Mouse (Mus musculus) midbrain, embryonic 16.5 days (tissue): ENCODE measurements around the gene Axin2. TPM values are rescaled to one million over a fixed set of nuclear protein-coding genes. Genes with fewer than 3 reads are reported as not detected.

Experiments used
- ATAC-seq: fragments of 200-750 bp; cut with Nextera tagmentation; 2 replicates; pipeline ENCODE4 v1.8.0; 2017; ENCODE audit warnings: moderate TSS enrichment
- H3K27ac ChIP-seq: fragments of 300-500 bp; sonication (generic); 2 replicates; pipeline ENCODE4 v1.5.1; 2014; ENCODE audit warnings: mild to moderate bottlenecking, low read length, mixed read lengths
- H3K27me3 ChIP-seq: fragments of 300-500 bp; sonication (generic); 2 replicates; pipeline ENCODE4 v1.6.1; 2014; ENCODE audit warnings: low read depth, low read length, mixed read lengths; ENCODE audit not compliant: control insufficient read depth, insufficient read depth
- H3K36me3 ChIP-seq: fragments of 300-500 bp; sonication (generic); 2 replicates; pipeline ENCODE4 v1.6.1; 2014; ENCODE audit warnings: mild to moderate bottlenecking, low read length, moderate library complexity, mixed read lengths; ENCODE audit not compliant: control insufficient read depth, insufficient read depth
- H3K4me1 ChIP-seq: fragments of 300-500 bp; sonication (generic); 2 replicates; pipeline ENCODE4 v1.6.1; 2014; ENCODE audit warnings: mild to moderate bottlenecking, low read length, mixed read lengths; ENCODE audit not compliant: control insufficient read depth, insufficient read depth
- H3K4me2 ChIP-seq: fragments of 300-500 bp; sonication (generic); 2 replicates; pipeline ENCODE4 v1.6.1; 2014; ENCODE audit warnings: mild to moderate bottlenecking, low read length, mixed read lengths
- H3K4me3 ChIP-seq: fragments of 300-500 bp; sonication (generic); 2 replicates; pipeline ENCODE4 v1.5.1; 2014; ENCODE audit warnings: low read depth, mild to moderate bottlenecking, low read length, moderate library complexity, mixed read lengths
- H3K9ac ChIP-seq: fragments of 300-500 bp; sonication (generic); 2 replicates; pipeline ENCODE4 v1.6.1; 2014; ENCODE audit warnings: low read depth, low read length, mixed read lengths
- H3K9me3 ChIP-seq: fragments of 300-500 bp; sonication (generic); replicated peaks from 2 replicates; pipeline ENCODE4 v1.6.1; 2014; ENCODE audit warnings: mild to moderate bottlenecking, low read length, mixed read lengths; ENCODE audit not compliant: control insufficient read depth, poor library complexity, severe bottlenecking
- WGBS: fragments of 180-500 bp; shearing (Covaris S2); extraction: QIAGEN DNeasy Blood & Tissue Kit; methylation state at CpG from one replicate; pipeline ENCODE4 v1.1.7; 2014; 5-methylcytosine and 5-hydroxymethylcytosine counted together
- polyA plus RNA-seq: library from polyadenylated mRNA; unstranded; fragments of >200 nt; fragmentation: Nextera tagmentation; extraction: Ambion mirVana; gene quantifications from 2 replicates; pipeline ENCODE4 v1.2.1, GENCODE M21; 2015

Axin2 gene
- polyA plus RNA-seq, 1 experiment from 2014 or later, result 9.3 TPM

GRCm38 (mm10) chr11:108963476-108964232, 43.5 kb downstream of the Axin2 start:
- 79% methylated on average over 15 of the region's 15 CpGs for WGBS
- Histone ChIP-seq H3K4me2 (no peak overlapping the region), H3K4me1 (peaks cover 4% of the 10 kb centered on the region; the same call in 1 of the 2 replicates), H3K9ac (no peak overlapping the region), H3K27me3 (no peaks in the 10 kb centered on the region), H3K4me3 (no peak overlapping the region), H3K36me3 (no peaks in the 10 kb centered on the region), H3K9me3 (no peaks in the 10 kb centered on the region), H3K27ac (no peak overlapping the region)
- no peak for ATAC-seq

GRCm38 (mm10) chr11:108965740-108966139, 45.6 kb downstream of the Axin2 start:
- peaks cover 4% of the 10 kb centered on the region; the same call in 1 of the 2 replicates for H3K4me1 ChIP-seq
- 82% methylated on average over 6 of the region's 6 CpGs for WGBS
- no peaks in the 10 kb centered on the region for H3K36me3 ChIP-seq
- H3K9ac ChIP-seq, result no peak overlapping the region
- no peak for ATAC-seq
- H3K4me2 ChIP-seq, result no peak overlapping the region
- no peak overlapping the region for H3K4me3 ChIP-seq
- no peak overlapping the region for H3K27ac ChIP-seq
- H3K27me3 ChIP-seq, result no peaks in the 10 kb centered on the region
- no peaks in the 10 kb centered on the region for H3K9me3 ChIP-seq

- H3K36me3 ChIP-seq, result no peaks in the 10 kb centered on the region
- no peak overlapping the region for H3K4me2 ChIP-seq
- no peaks in the 10 kb centered on the region for H3K27me3 ChIP-seq
- no peak overlapping the region for H3K4me3 ChIP-seq
- H3K9ac ChIP-seq, result no peak overlapping the region
- H3K27ac ChIP-seq, result no peak overlapping the region
- no peaks in the 10 kb centered on the region for H3K9me3 ChIP-seq
- ATAC-seq, result peak; percentile 68
- peaks cover 13% of the 10 kb centered on the region for H3K4me1 ChIP-seq
- 41% methylated on average over 4 of the region's 4 CpGs for WGBS
These were observed 53.3 kb downstream of the Axin2 start for GRCm38 (mm10) chr11:108973459-108973858.

- no peaks in the 10 kb centered on the region for H3K36me3 ChIP-seq
- H3K4me2 ChIP-seq, result no peak overlapping the region
- H3K27ac ChIP-seq, result peak overlapping the region; percentile 55
- WGBS, result 52% methylated on average over 5 of the region's 5 CpGs
- no peak overlapping the region for H3K4me3 ChIP-seq
- peaks cover 13% of the 10 kb centered on the region for H3K4me1 ChIP-seq
- no peak overlapping the region for H3K9ac ChIP-seq
- H3K9me3 ChIP-seq, result no peaks in the 10 kb centered on the region
- H3K27me3 ChIP-seq, result no peaks in the 10 kb centered on the region
- ATAC-seq, result 0 out of 2 replicates have a peak, but pooled peaks have one; percentile 42
These were observed 53.7 kb downstream of the Axin2 start for GRCm38 (mm10) chr11:108973866-108974265.

GRCm38 (mm10) chr11:108975583-108975982, 55.4 kb downstream of the Axin2 start:
- H3K9me3 ChIP-seq, result no peaks in the 10 kb centered on the region
- no peaks in the 10 kb centered on the region for H3K36me3 ChIP-seq
- H3K9ac ChIP-seq, result no peak overlapping the region
- peaks cover 13% of the 10 kb centered on the region for H3K4me1 ChIP-seq
- no peak for ATAC-seq
- H3K27me3 ChIP-seq, result no peaks in the 10 kb centered on the region
- 11% methylated on average over 11 of the region's 11 CpGs for WGBS
- H3K27ac ChIP-seq, result no peak overlapping the region
- H3K4me2 ChIP-seq, result no peak overlapping the region
- H3K4me3 ChIP-seq, result no peak overlapping the region

- Histone ChIP-seq H3K4me1 (peaks cover 5% of the 10 kb centered on the region), H3K27me3 (no peaks in the 10 kb centered on the region), H3K36me3 (no peaks in the 10 kb centered on the region), H3K4me2 (no peak overlapping the region), H3K9me3 (no peaks in the 10 kb centered on the region), H3K4me3 (no peak overlapping the region), H3K9ac (no peak overlapping the region), H3K27ac (no peak overlapping the region)
- WGBS, result 86% methylated on average over 12 of the region's 12 CpGs
- no peak for ATAC-seq
These were observed 60.4 kb downstream of the Axin2 start for GRCm38 (mm10) chr11:108980530-108980929.

GRCm38 (mm10) chr11:108981012-108981411, 60.9 kb downstream of the Axin2 start:
- Histone ChIP-seq H3K4me1 (peaks cover under 1% of the 10 kb centered on the region; the same call in 1 of the 2 replicates), H3K4me2 (no peak overlapping the region), H3K27me3 (no peaks in the 10 kb centered on the region), H3K4me3 (no peak overlapping the region), H3K9ac (no peak overlapping the region), H3K36me3 (no peaks in the 10 kb centered on the region), H3K27ac (no peak overlapping the region), H3K9me3 (no peaks in the 10 kb centered on the region)
- 89% methylated on average over 8 of the region's 8 CpGs for WGBS
- ATAC-seq, result no peak

GRCm38 (mm10) chr11:108983409-108984064, 63.4 kb downstream of the Axin2 start:
- no peaks in the 10 kb centered on the region for H3K4me1 ChIP-seq
- no peaks in the 10 kb centered on the region for H3K9me3 ChIP-seq
- H3K9ac ChIP-seq, result no peak overlapping the region
- H3K27ac ChIP-seq, result no peak overlapping the region
- 66% methylated on average over 7 of the region's 7 CpGs for WGBS
- ATAC-seq, result no peak
- no peaks in the 10 kb centered on the region for H3K36me3 ChIP-seq
- H3K4me2 ChIP-seq, result no peak overlapping the region
- no peak overlapping the region for H3K4me3 ChIP-seq
- H3K27me3 ChIP-seq, result no peaks in the 10 kb centered on the region

- H3K4me2 ChIP-seq, result no peak overlapping the region
- H3K27me3 ChIP-seq, result no peaks in the 10 kb centered on the region
- H3K36me3 ChIP-seq, result no peaks in the 10 kb centered on the region
- no peaks in the 10 kb centered on the region for H3K9me3 ChIP-seq
- H3K4me1 ChIP-seq, result no peaks in the 10 kb centered on the region
- WGBS, result 77% methylated on average over 5 of the region's 5 CpGs
- no peak overlapping the region for H3K27ac ChIP-seq
- H3K9ac ChIP-seq, result no peak overlapping the region
- no peak overlapping the region for H3K4me3 ChIP-seq
- ATAC-seq, result no peak
These were observed 64.7 kb downstream of the Axin2 start for GRCm38 (mm10) chr11:108984711-108985419.
